Mouse (Mus musculus) bone marrow macrophage, adult 2 months (primary cell): Measurements from ENCODE around the gene Fnbp1.

Source experiments
- CTCF ChIP-seq: IDR thresholded peaks from 2 replicates; pipeline ENCODE4 v1.5.1; 2012; ENCODE audit warnings: low read depth, mild to moderate bottlenecking, low read length, moderate library complexity
- POLR2A ChIP-seq: IDR thresholded peaks from 2 replicates; pipeline ENCODE4 v1.6.1; 2012; ENCODE audit warnings: mild to moderate bottlenecking, low read depth, low read length, borderline replicate concordance

- TF ChIP-seq CTCF: no peak
- no peak for TF ChIP-seq POLR2A
Observed at GRCm38 (mm10) chr2:31180081-31180551, 38.3 kb upstream of the Fnbp1 start.
